Mouse (Mus musculus) olfactory bulb, adult 2 months (tissue): ENCODE data around the gene Tatdn2.

Experiments used
- CTCF ChIP-seq: fragments of 200-500 bp; IDR thresholded peaks from 2 replicates; pipeline ENCODE4 v1.5.1; 2012; ENCODE audit warnings: low read depth, mild to moderate bottlenecking, low read length, moderate library complexity; ENCODE audit not compliant: insufficient read depth
- POLR2A ChIP-seq: fragments of 200-500 bp; IDR thresholded peaks from 2 replicates; pipeline ENCODE4 v1.6.1; 2012; ENCODE audit warnings: mild to moderate bottlenecking, low read depth, low read length, moderate library complexity; ENCODE audit not compliant: insufficient read depth

DNA sequence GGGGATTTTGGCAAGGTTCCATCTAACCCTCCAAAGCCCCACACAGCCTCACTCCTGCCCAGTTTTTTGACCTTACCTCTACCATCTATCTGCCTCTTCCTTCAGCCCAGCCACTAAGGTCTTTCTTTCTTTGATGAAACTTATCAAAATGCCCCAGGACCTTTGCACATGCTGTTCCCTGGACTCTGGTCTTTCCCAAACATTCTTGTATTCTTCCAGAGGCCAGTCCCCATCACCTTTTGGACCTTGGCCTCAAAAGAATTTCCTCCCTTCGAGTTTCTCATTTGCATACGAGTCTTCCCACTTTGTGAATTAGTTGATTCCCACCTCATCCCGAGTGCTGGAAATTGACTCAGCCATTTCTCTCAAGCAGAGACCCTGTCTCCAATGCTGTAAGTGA is 41.4 kb upstream of the Tatdn2 start:
- TF ChIP-seq CTCF = no peak
- TF ChIP-seq POLR2A = no peak
